Mouse (Mus musculus) MEL (cell line): Measurements from ENCODE around the gene Rasgrp1.

Source experiments
- CTCF ChIP-seq, 3 experiments: IDR thresholded peaks in 2 of 3; conservative IDR thresholded peaks in 1 of 3; 2 replicates each; pipeline ENCODE4 v1.5.1; 2011 to 2012; ENCODE audit warnings: low read length in 3 of 3, low read depth in 2 of 3, mild to moderate bottlenecking in 2 of 3, improper control_type of control experiment in 1 of 3, inconsistent platforms in 1 of 3, mixed read lengths in 1 of 3, moderate library complexity in 1 of 3; ENCODE audit not compliant: control insufficient read depth in 1 of 3, insufficient read depth in 1 of 3, poor library complexity in 1 of 3, severe bottlenecking in 1 of 3
- EP300 ChIP-seq, 2 experiments: IDR thresholded peaks; 2 replicates each; pipeline ENCODE4 v1.6.1; 2011; ENCODE audit warnings: improper control_type of control experiment in 2 of 2, low read length in 2 of 2, low read depth in 1 of 2, mild to moderate bottlenecking in 1 of 2
- KAT2A ChIP-seq: conservative IDR thresholded peaks from 2 replicates; pipeline ENCODE4 v1.6.1; 2012; ENCODE audit warnings: low read depth, low read length, improper control_type of control experiment, inconsistent platforms
- MAFK ChIP-seq: IDR thresholded peaks from 2 replicates; pipeline ENCODE4 v1.6.1; 2011; ENCODE audit warnings: low read depth, mild to moderate bottlenecking, low read length, improper control_type of control experiment, borderline replicate concordance
- NELFE ChIP-seq: IDR thresholded peaks from 2 replicates; pipeline ENCODE4 v1.6.1; 2011; ENCODE audit warnings: low read depth, low read length, improper control_type of control experiment
- POLR2A ChIP-seq, 2 experiments: IDR thresholded peaks; 2 replicates each; pipeline ENCODE4 v1.6.1; 2011 to 2012; ENCODE audit warnings: low read length in 2 of 2, mild to moderate bottlenecking in 2 of 2, control low read depth in 1 of 2, improper control_type of control experiment in 1 of 2, low read depth in 1 of 2, moderate library complexity in 1 of 2; ENCODE audit not compliant: control insufficient read depth in 1 of 2, insufficient read depth in 1 of 2, poor library complexity in 1 of 2
- TCF12 ChIP-seq: IDR thresholded peaks from 2 replicates; pipeline ENCODE4 v1.6.1; 2014; ENCODE audit warnings: low read depth, mild to moderate bottlenecking, inconsistent platforms, low read length, improper control_type of control experiment, moderate library complexity
- ZNF384 ChIP-seq: IDR thresholded peaks from 2 replicates; pipeline ENCODE4 v1.6.1; 2012; ENCODE audit warnings: low read depth, mild to moderate bottlenecking, inconsistent platforms, low read length, improper control_type of control experiment

DNA sequence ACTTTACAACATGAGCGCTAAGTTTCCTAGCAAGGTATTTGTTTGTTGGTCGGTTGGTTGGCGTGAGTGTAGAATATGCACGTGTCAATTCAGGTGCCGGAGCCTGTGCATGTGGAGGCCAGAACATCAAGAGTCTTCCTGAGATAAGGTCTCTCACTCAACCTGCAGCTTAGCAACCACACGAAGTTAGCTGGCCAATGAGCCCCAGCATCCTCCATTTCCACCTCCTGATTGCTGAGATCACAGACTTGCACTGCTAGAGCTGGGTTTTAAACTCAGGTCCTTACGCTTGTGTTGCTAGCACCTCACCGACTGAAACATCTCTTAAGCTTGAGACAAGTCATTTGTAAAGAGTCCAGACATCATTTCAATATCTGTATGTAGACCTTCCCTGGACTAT lies 20.4 kb downstream of the Rasgrp1 start:
- TF ChIP-seq CTCF (IDR thresholded peaks at IDR 0.05 in 2 of 3, conservative IDR thresholded peaks at IDR 0.05 in 1 of 3; ENCODE audit: control insufficient read depth in 1 of 3, insufficient read depth in 1 of 3, low read depth in 2 of 3, low read length in 3 of 3, poor library complexity in 1 of 3, severe bottlenecking in 1 of 3): no peak
- no peak for TF ChIP-seq NELFE
- TF ChIP-seq KAT2A: no peak
- TF ChIP-seq TCF12: no peak
- no peak for TF ChIP-seq POLR2A (IDR thresholded peaks at IDR 0.05; ENCODE audit: control insufficient read depth in 1 of 2, insufficient read depth in 1 of 2, low read depth in 1 of 2, low read length in 2 of 2, poor library complexity in 1 of 2)
- TF ChIP-seq EP300 (IDR thresholded peaks at IDR 0.05; ENCODE audit: low read depth in 1 of 2, low read length in 2 of 2): no peak
- TF ChIP-seq ZNF384: no peak
- no peak for TF ChIP-seq MAFK
